ENCODE assay signal across 8 mouse cellular contexts in the genomic region with DNA sequence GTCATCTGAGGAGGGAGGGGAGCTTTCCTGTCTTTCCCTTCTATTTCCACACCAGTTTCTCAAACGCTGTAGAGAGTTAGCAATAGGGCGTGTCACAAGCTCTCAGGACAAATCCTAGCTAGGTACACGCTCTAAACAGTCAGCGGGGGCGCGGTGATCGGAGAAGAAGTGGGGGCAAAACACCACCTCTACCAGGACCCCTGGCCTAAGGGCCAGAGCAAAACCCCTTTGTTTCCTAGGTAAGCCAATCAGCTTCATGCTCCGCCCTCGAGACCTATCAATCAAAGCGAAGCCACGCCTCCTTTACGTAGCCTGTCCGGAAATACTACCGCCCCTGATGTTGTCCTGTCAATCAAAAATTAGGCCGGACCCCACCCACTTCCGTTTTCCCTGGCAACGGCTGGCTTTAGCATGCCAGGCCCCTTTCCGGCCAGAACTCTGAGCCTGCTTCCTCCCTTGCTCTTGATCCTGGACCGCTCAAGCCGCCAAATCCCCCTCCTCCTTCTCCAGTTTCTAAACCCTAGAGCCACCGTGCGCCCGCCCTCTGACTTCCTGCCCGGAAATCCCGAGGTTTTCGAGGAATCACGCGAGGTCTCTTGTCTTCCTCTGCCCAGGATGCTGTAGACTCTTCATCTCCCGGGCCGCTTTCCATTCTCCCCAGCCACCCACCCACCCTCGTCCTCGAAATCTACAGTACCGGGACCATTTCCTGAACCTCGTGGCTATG. TPM values are rescaled to one million over a fixed set of nuclear protein-coding genes. Genes with fewer than 3 reads are reported as not detected.
DNase-seq lines count a peak whose midpoint lies in the region; ATAC-seq and TF ChIP-seq lines count a peak whose summit lies in the region.

No protein-coding gene starts in this region.

- peaks cover 7% of the 10 kb centered on the region for H3K4me1 ChIP-seq in cortical plate, adult 2 months (ENCODE audit: control insufficient read depth, insufficient read depth, low read length)

- peak; percentile 87 for DNase-seq in gastrocnemius, postnatal 10 days
- peak; percentile 99 for DNase-seq in induced T-regulatory cell, adult 2 months (ENCODE audit: low read depth)
- DNase-seq in left cerebral cortex, adult 9 months (ENCODE audit: low spot score in 2 of 2) = peak; percentile 84 to 94
- DNase-seq in right cerebral cortex, postnatal 14 days = peak; percentile 82
- peak; percentile 92 to 93 for DNase-seq in urinary bladder, postnatal 36 days (ENCODE audit: low spot score in 2 of 2)

- peak; percentile 74; the same call in 1 of the 2 replicates for TF ChIP-seq POLR2A in cortical plate, adult 2 months (IDR thresholded peaks at IDR 0.05; ENCODE audit: extremely low read depth, insufficient read depth, low read length)

- peak overlapping the region; percentile 95 for H3K27ac ChIP-seq in cortical plate, adult 2 months (ENCODE audit: insufficient read depth, low read length)

- TF ChIP-seq CTCF in cortical plate, adult 2 months (IDR thresholded peaks at IDR 0.05; ENCODE audit: extremely low read depth, insufficient read depth, low read length) = no peak

- peak; percentile 89 for ATAC-seq in activated CD4-positive, CD25-positive, alpha-beta regulatory T cell, adult 4 months
- ATAC-seq in megakaryocyte progenitor cell, adult 5-6 weeks (replicated peaks; ENCODE audit: poor library complexity) = peak; percentile 88

- peak overlapping the region; percentile 63 for H3K4me3 ChIP-seq in cortical plate, adult 2 months (ENCODE audit: insufficient read depth, low read length)

RNA-seq across cellular contexts. Expression of a gene that starts 11.0 kb away (rescaled TPM):
- 10 to 100 TPM; 84.1 to 92.7 TPM for polyA plus RNA-seq in activated CD4-positive, CD25-positive, alpha-beta regulatory T cell, adult 4 months (2017; shearing (Covaris generic))
- 113 and 119 TPM in 2 replicates for polyA plus RNA-seq in cortical plate, adult 2 months (2012; rRNA removed)
- total RNA-seq in gastrocnemius, postnatal 10 days (2021) = 10 to 100 TPM; 24.1 to 24.2 TPM
- 17.5 and 23.8 TPM in 2 replicates for total RNA-seq in megakaryocyte progenitor cell, adult 5-6 weeks (2015)
- 2.4 and 3.1 TPM in 2 replicates for total RNA-seq in megakaryocyte progenitor cell, adult 5-6 weeks (2017)

RNA-seq across cellular contexts. Expression of a gene that starts 12.8 kb away (rescaled TPM):
- under 1 TPM in 1 of 2 experiments, not detected in 1; 0.32 TPM for polyA plus RNA-seq in activated CD4-positive, CD25-positive, alpha-beta regulatory T cell, adult 4 months (2017; shearing (Covaris generic))
- polyA plus RNA-seq in cortical plate, adult 2 months (2012; rRNA removed) = 7.5 and 8.8 TPM in 2 replicates
- 10 to 100 TPM; 12.4 to 19.5 TPM for total RNA-seq in gastrocnemius, postnatal 10 days (2021)
- 0.05 TPM in 1 of 2 replicates, not detected in the other for total RNA-seq in megakaryocyte progenitor cell, adult 5-6 weeks (2015)
- not detected in 2 replicates for total RNA-seq in megakaryocyte progenitor cell, adult 5-6 weeks (2017)

RNA-seq across cellular contexts. Expression of a gene that starts 16.8 kb away (rescaled TPM):
- under 1 TPM; 0.47 to 0.48 TPM for polyA plus RNA-seq in activated CD4-positive, CD25-positive, alpha-beta regulatory T cell, adult 4 months (2017; shearing (Covaris generic))
- 6.8 and 9.1 TPM in 2 replicates for polyA plus RNA-seq in cortical plate, adult 2 months (2012; rRNA removed)
- total RNA-seq in gastrocnemius, postnatal 10 days (2021) = 10 to 100 TPM; 11.4 to 19.2 TPM
- 0.17 and 0.25 TPM in 2 replicates for total RNA-seq in megakaryocyte progenitor cell, adult 5-6 weeks (2015)
- total RNA-seq in megakaryocyte progenitor cell, adult 5-6 weeks (2017) = 0.83 and 0.84 TPM in 2 replicates

RNA-seq across cellular contexts. Expression of a gene that starts 44.1 kb away (rescaled TPM):
- polyA plus RNA-seq in activated CD4-positive, CD25-positive, alpha-beta regulatory T cell, adult 4 months (2017; shearing (Covaris generic)) = 1 to 10 TPM in 1 of 2 experiments, under 1 TPM in 1; 0.78 to 1.8 TPM
- polyA plus RNA-seq in cortical plate, adult 2 months (2012; rRNA removed) = 39.3 and 40.1 TPM in 2 replicates
- total RNA-seq in gastrocnemius, postnatal 10 days (2021) = 10 to 100 TPM; 35.4 to 43.4 TPM
- total RNA-seq in megakaryocyte progenitor cell, adult 5-6 weeks (2015) = 4.8 and 5.1 TPM in 2 replicates
- 7.7 and 8.6 TPM in 2 replicates for total RNA-seq in megakaryocyte progenitor cell, adult 5-6 weeks (2017)

RNA-seq across cellular contexts. Expression of a gene that starts 52.0 kb away (rescaled TPM):
- 10 to 100 TPM; 67.8 to 71.3 TPM for polyA plus RNA-seq in activated CD4-positive, CD25-positive, alpha-beta regulatory T cell, adult 4 months (2017; shearing (Covaris generic))
- polyA plus RNA-seq in cortical plate, adult 2 months (2012; rRNA removed) = 68.3 and 70.8 TPM in 2 replicates
- total RNA-seq in gastrocnemius, postnatal 10 days (2021) = 10 to 100 TPM; 32.4 to 33.7 TPM
- 44.3 and 44.8 TPM in 2 replicates for total RNA-seq in megakaryocyte progenitor cell, adult 5-6 weeks (2015)
- total RNA-seq in megakaryocyte progenitor cell, adult 5-6 weeks (2017) = 25.2 and 30.3 TPM in 2 replicates

Comparison
In these comparisons a context has a peak if more than half of its experiments do, and no peak if none do; other contexts are left out.
1. Peak in every context shown above with its lines: DNase-seq, ATAC-seq, H3K4me3 ChIP-seq and H3K27ac ChIP-seq.
2. RNA of a gene that starts 12.8 kb away (total RNA-seq): 12.4 to 19.5 TPM in gastrocnemius, postnatal 10 days; 0.05 TPM in megakaryocyte progenitor cell, adult 5-6 weeks; every median in the first group is over 10 times any median in the second.
3. RNA of a gene that starts 16.8 kb away (total RNA-seq): 11.4 to 19.2 TPM in gastrocnemius, postnatal 10 days; 0.17 to 0.84 TPM in megakaryocyte progenitor cell, adult 5-6 weeks; every median in the first group is over 4 times any median in the second.